Mouse (Mus musculus) kidney, embryonic 16.5 days (tissue): ENCODE data around the gene Tspan14. TPM values are rescaled to one million over a fixed set of nuclear protein-coding genes. Genes with fewer than 3 reads are reported as not detected.

Experiments
- ATAC-seq: fragments of 200-750 bp; cut with Nextera tagmentation; 2 replicates; pipeline ENCODE4 v1.8.0; 2017; ENCODE audit warnings: moderate TSS enrichment; ENCODE audit not compliant: low FRiP score, low TSS enrichment
- H3K27ac ChIP-seq: fragments of 300-500 bp; sonication (generic); 2 replicates; pipeline ENCODE4 v1.5.1; 2014; ENCODE audit warnings: low read length
- H3K27me3 ChIP-seq: fragments of 300-500 bp; sonication (generic); 2 replicates; pipeline ENCODE4 v1.6.1; 2014; ENCODE audit warnings: low read length, control low read depth, mixed read lengths; ENCODE audit not compliant: insufficient read depth
- H3K36me3 ChIP-seq: fragments of 300-500 bp; sonication (generic); 2 replicates; pipeline ENCODE4 v1.6.1; 2014; ENCODE audit warnings: low read length, control low read depth, mixed read lengths; ENCODE audit not compliant: insufficient read depth
- H3K4me1 ChIP-seq: fragments of 300-500 bp; sonication (generic); 2 replicates; pipeline ENCODE4 v1.6.1; 2014; ENCODE audit warnings: low read length, control low read depth, mixed read lengths; ENCODE audit not compliant: insufficient read depth
- H3K4me2 ChIP-seq: fragments of 300-500 bp; sonication (generic); replicated peaks from 2 replicates; pipeline ENCODE4 v1.6.1; 2014; ENCODE audit warnings: low read depth, low read length
- H3K4me3 ChIP-seq: fragments of 300-500 bp; sonication (generic); 2 replicates; pipeline ENCODE4 v1.5.1; 2014; ENCODE audit warnings: mild to moderate bottlenecking, low read length
- H3K9ac ChIP-seq: fragments of 300-500 bp; sonication (generic); replicated peaks from 2 replicates; pipeline ENCODE4 v1.6.1; 2014; ENCODE audit warnings: low read length
- H3K9me3 ChIP-seq: fragments of 300-500 bp; sonication (generic); 2 replicates; pipeline ENCODE4 v1.6.1; 2016; ENCODE audit warnings: low read length, control low read depth
- WGBS: fragments of 180-500 bp; shearing (Covaris S2); extraction: QIAGEN DNeasy Blood & Tissue Kit; methylation state at CpG from one replicate; pipeline ENCODE4 v1.1.7; 2014; 5-methylcytosine and 5-hydroxymethylcytosine counted together
- polyA plus RNA-seq: library from polyadenylated mRNA; unstranded; fragments of >200 nt; fragmentation: Nextera tagmentation; extraction: Ambion mirVana; gene quantifications from 2 replicates; pipeline ENCODE4 v1.2.1, GENCODE M21; 2015

The Tspan14 gene
- polyA plus RNA-seq, 1 experiment from 2014 or later = 144 TPM

DNA sequence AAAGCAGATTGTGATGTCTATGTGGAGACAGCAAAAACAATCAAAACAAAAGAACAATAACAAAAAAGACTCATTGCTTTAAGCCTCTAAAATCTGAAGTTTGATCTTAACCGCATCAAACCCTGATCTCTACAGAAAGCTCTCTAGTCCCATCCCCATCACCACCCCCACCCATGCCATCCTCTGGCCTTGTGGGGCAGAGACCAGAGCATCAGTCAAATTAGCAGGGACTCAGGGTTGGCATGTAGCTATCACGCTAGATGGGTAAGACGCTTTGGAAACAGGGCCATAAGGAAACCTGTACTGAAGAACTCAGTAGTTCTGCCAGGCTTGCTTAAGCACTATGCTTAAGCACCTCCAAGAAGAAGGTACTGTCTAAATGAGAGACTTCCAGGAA is 2.4 kb downstream of the Tspan14 start:
- peak overlapping the region; percentile 59 for H3K4me2 ChIP-seq
- WGBS = 95% methylated on average over 3 of the region's 3 CpGs
- H3K36me3 ChIP-seq = no peaks in the 10 kb centered on the region
- H3K27me3 ChIP-seq = no peaks in the 10 kb centered on the region
- peak overlapping the region; percentile 93 for H3K4me3 ChIP-seq
- H3K9ac ChIP-seq = no peak overlapping the region; the same call in 1 of the 2 replicates
- no peak for ATAC-seq
- peak overlapping the region; percentile 65; the same call in 1 of the 2 replicates for H3K27ac ChIP-seq
- no peaks in the 10 kb centered on the region for H3K9me3 ChIP-seq
- H3K4me1 ChIP-seq = peaks cover 64% of the 10 kb centered on the region

DNA sequence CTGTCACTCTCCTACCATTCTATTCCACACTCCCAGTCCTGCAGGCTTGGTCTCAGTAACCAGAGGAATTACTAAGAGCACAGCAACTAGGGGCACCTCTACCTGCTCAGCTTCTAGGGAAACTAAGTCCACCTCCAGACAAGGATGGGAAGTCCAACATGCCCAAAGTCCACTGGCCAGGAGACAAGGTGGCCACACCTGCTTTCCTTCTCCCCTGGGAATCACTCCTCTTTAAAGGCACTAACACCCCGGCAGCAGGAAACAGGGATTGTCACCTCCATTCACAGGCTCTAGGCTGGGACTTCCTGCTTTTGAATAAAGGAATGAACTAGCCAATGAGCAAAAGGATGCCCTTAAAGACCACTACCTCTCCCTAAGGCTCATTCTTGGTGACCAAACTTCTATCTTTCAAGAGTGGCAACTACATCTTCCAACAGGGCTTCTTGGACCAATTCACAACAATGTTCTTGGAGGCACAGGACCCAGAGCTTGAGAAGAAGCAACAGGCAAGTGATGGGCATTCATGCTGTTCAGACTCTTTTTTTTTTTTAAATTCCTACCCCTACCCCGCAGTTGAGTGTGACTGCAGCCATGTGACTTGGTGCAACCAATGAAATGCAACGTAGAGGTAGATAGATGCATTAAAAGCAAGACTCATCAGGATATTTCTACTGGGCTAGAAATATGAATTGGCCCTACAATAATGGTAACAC is 3.0 kb downstream of the Tspan14 start:
- Histone ChIP-seq H3K4me3 (no peak overlapping the region), H3K9ac (no peak overlapping the region), H3K4me2 (peak overlapping the region; percentile 59), H3K4me1 (peaks cover 69% of the 10 kb centered on the region), H3K27ac (peak overlapping the region; percentile 90), H3K9me3 (no peaks in the 10 kb centered on the region), H3K36me3 (no peaks in the 10 kb centered on the region), H3K27me3 (no peaks in the 10 kb centered on the region)
- 57% methylated on average over 3 of the region's 3 CpGs for WGBS
- ATAC-seq = no peak

DNA sequence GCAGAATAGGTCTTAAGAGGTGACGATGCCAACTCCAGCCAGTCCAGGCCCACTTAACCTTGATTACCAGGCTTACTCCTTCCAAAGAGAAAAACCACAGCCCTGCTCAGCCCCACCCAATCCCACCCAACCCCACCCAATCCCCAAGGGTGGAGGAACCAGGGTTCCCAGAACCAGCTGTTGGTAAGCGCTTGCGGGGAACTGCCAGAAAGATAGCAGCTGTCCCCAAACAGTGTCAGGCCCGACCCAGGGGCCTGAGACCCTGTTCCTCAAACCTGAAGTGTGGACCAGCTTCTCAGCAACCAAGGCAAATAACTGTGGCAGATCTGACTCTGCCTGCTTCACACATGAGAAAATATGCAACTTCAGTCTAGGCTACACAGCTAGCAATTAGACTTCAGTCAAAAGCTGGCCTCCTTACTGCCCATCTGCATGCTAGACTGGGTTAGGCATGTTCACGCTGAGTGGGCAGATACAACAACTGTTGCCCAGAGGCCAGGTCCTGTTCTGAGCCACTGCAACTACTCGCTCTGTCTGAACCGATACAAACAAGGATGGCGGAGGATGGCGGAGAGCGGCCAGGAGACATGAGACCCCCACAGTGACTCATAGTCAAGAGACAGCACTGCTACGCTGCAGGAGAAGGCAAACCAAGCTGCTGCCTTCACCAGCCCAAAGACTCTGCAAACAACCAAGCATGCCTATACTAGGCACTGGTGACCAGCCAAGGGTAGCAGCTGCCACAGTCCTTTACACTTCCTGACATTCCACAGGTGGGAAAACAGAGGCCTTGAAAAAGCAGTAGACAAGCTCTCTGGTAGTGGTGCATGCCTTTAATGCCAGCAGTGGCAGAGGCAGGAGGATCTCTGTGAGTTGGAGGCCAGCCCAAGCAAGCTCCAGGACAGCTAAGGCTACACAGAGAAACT is 4.0 kb downstream of the Tspan14 start:
- Histone ChIP-seq H3K27ac (peak overlapping the region; percentile 90), H3K4me1 (peaks cover 73% of the 10 kb centered on the region), H3K9me3 (no peaks in the 10 kb centered on the region), H3K36me3 (no peaks in the 10 kb centered on the region), H3K9ac (no peak overlapping the region), H3K27me3 (no peaks in the 10 kb centered on the region), H3K4me3 (peak overlapping the region; percentile 16; the same call in 1 of the 2 replicates), H3K4me2 (peak overlapping the region; percentile 59)
- WGBS = 50% methylated on average over 11 of the region's 11 CpGs
- ATAC-seq = 0 out of 2 replicates have a peak, but pooled peaks have one; percentile 2

DNA sequence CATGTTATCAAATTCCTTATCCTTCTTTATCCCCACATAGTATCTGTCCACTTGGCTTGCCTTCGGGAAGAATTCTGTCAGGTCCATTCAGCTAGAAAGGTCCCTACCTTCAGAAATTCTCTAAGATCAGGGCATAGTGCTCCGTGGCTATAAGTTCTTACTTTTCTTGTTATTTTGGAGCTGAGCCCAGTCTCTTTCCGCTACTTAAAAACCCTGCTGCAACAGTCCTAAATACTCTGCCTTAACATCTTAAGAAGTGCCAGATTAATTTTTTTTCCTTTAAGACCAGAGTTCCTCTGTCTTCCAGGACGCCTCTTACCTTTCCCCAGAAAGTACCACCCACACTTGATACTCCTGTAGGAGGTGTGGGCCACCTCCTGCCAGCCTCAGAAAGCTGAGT is 6.4 kb downstream of the Tspan14 start:
- H3K4me2 ChIP-seq = no peak overlapping the region
- H3K4me1 ChIP-seq = peaks cover 90% of the 10 kb centered on the region

DNA sequence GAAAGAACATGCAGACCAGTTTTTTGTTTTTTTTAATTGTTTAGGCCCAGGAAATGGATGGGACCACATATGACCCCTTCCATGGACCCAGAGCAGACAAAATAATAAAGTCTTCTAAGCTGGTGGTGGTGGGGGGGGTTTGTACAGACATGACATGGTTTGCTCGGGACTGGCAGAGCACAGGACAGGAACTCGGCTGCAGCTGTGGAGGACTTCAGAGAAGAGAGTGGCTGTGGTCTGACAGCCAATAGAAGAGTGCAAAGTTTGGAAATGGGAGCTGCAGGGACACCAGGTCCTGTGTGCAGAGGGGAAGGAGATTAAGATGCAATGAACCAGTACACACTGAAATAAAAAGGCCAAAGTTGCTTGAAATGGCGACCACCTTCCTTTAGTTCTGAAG is 7.0 kb downstream of the Tspan14 start:
- Histone ChIP-seq H3K4me3 (no peak overlapping the region), H3K27ac (peak overlapping the region; percentile 90), H3K4me1 (peaks cover 89% of the 10 kb centered on the region), H3K9me3 (no peaks in the 10 kb centered on the region), H3K36me3 (no peaks in the 10 kb centered on the region), H3K9ac (no peak overlapping the region; the same call in 1 of the 2 replicates), H3K4me2 (peak overlapping the region; percentile 13; the same call in 1 of the 2 replicates), H3K27me3 (no peaks in the 10 kb centered on the region)
- 27% methylated on average over 3 of the region's 3 CpGs for WGBS
- no peak for ATAC-seq

More for the DNA sequence above, 6.4 kb downstream of the Tspan14 start:
- WGBS = 45% methylated on average over 4 of the region's 4 CpGs
- Histone ChIP-seq H3K9me3 (no peaks in the 10 kb centered on the region), H3K9ac (no peak overlapping the region), H3K4me3 (no peak overlapping the region), H3K27ac (peak overlapping the region; percentile 90), H3K27me3 (no peaks in the 10 kb centered on the region), H3K36me3 (no peaks in the 10 kb centered on the region)
- no peak for ATAC-seq

DNA sequence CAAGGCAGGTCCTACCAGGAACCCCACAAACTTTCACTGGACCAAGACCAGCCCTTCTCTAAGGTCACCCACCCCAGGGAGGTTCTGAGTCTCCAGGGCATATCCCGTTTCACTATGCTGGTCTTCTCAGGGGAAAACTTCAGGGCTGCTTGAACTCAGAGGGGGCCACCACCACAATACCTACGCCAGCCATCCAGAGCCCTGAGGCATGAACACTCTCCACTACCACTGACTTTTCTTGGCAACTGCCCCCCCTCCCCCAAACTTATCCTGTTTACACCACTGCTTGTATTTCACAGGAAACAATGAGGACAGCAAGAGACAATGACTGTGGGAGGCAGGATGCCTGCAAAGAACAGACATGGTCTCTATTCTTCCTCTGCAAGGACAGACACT is 7.6 kb downstream of the Tspan14 start:
- peak overlapping the region; percentile 26 for H3K4me2 ChIP-seq
- H3K9me3 ChIP-seq = no peaks in the 10 kb centered on the region
- H3K27me3 ChIP-seq = no peaks in the 10 kb centered on the region
- peak overlapping the region; percentile 90 for H3K27ac ChIP-seq
- 36% methylated on average over 2 of the region's 2 CpGs for WGBS
- no peaks in the 10 kb centered on the region for H3K36me3 ChIP-seq
- peak overlapping the region; percentile 20; the same call in 1 of the 2 replicates for H3K9ac ChIP-seq
- no peak overlapping the region for H3K4me3 ChIP-seq
- ATAC-seq = peak; percentile 19; the same call in 1 of the 2 replicates
- H3K4me1 ChIP-seq = peaks cover 89% of the 10 kb centered on the region

DNA sequence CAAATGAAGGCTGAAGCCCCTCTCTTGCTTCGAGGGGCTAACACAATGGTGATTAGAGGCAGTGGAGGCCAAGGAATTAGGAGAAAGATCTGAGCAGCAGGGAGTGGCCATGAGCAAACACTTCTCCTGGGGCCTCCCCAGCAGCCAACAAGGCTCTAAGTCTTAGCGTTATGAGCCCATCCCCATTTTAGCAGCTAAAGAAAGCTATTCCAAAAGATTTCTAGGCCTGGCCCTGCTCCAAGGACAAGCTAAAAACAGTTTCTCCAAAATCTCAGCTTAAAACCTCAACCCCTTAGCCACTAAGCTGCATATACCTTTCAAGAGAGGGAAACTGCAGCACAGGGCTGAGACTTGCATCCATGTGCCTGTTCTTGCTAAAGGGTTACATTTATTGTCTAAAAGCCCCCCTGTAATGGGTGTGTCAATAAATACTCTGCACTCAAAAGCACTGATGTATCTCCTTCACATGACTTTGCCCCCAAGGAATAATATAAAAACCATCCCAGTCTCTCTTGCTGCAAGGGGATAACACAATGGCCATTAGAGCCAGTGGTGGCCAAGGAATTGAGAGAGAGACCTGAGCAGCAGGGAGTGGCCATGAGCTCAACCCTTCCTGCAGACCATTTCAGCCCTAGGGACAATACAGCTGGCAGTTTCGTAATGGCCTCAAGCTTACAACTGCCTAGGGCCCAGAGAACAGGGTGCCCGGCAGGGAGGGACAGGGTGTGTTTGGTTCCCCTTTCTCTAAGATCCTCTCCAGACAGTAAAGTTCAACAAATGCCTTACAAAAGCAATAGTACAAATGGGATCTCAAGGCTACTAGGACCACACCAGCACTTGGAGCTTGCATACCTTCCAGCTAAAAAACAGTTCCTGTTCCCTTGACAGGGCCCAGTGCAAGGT is 8.3 kb downstream of the Tspan14 start:
- no peaks in the 10 kb centered on the region for H3K36me3 ChIP-seq
- 26% methylated on average over 4 of the region's 4 CpGs for WGBS
- ATAC-seq = no peak

DNA sequence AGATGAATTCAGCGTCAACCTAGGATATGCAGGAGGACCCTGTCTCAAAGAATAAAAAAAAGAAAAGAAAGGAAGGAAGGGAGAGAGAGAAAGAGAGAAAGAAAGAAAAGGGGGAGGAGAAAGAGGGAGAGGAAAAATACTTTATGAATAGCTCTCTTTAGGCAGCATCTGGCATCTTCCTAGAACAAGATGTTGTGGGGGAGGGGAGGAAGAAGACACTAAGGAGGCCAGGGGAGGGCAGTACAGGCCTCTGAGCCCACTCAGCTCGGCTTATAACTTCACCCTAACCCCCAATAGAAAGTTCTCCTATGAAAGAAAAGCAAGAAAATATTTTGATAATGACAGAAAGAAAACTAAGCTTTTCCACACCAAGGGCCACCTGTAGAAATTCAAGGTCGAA is 9.0 kb downstream of the Tspan14 start:
- Histone ChIP-seq H3K9ac (no peak overlapping the region), H3K36me3 (no peaks in the 10 kb centered on the region), H3K27me3 (no peaks in the 10 kb centered on the region), H3K9me3 (no peaks in the 10 kb centered on the region), H3K4me1 (peaks cover 87% of the 10 kb centered on the region), H3K4me2 (no peak overlapping the region), H3K4me3 (no peak overlapping the region), H3K27ac (peak overlapping the region; percentile 90)
- no peak for ATAC-seq
- 55% methylated on average over 3 of the region's 3 CpGs for whole genome bisulfite sequencing

More for the DNA sequence above, 8.3 kb downstream of the Tspan14 start:
- Histone ChIP-seq H3K4me1 (peaks cover 88% of the 10 kb centered on the region), H3K9me3 (no peaks in the 10 kb centered on the region), H3K27me3 (no peaks in the 10 kb centered on the region), H3K4me2 (peak overlapping the region; percentile 26), H3K9ac (peak overlapping the region; percentile 20), H3K27ac (peak overlapping the region; percentile 90), H3K4me3 (no peak overlapping the region)
